Mouse (Mus musculus) heart, adult 2 months (tissue): ENCODE data around the gene Map1s.

ENCODE experiments used
- CTCF ChIP-seq: fragments of 200-600 bp; IDR thresholded peaks from 2 replicates; pipeline ENCODE4 v1.8.1; 2022; ENCODE audit warnings: antibody characterized with exemption, mild to moderate bottlenecking, moderate library complexity
- EP300 ChIP-seq: fragments of 200-500 bp; IDR thresholded peaks from 2 replicates; pipeline ENCODE4 v1.6.1; 2011; ENCODE audit warnings: low read depth, low read length, control low read depth; ENCODE audit not compliant: insufficient read depth

DNA sequence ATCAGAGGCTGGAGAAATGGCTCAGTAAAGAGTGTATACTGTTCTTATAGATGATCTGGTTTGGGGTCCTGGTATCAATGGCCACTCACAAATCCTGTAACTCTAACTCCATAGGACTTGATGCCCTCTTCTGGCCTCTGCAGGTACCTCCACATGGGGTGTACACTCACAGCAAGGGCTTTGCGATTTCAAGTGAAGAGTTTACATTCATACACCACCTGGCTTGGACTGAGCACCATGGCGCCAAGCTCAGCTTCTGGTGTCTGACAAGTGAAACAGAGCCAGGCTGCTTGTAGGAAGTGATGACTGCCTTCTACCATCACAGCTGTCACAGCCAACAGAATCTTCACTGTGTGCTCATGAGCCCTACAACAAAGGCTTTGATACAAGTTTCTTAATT lies 35.7 kb downstream of the Map1s start:
- peak; percentile 36 for TF ChIP-seq CTCF
- TF ChIP-seq EP300: no peak
